Mouse (Mus musculus): ENCODE results near the gene Lin7b. TPM values are rescaled to one million over a fixed set of nuclear protein-coding genes. Genes with fewer than 3 reads are reported as not detected.

The Lin7b gene
- polyA plus RNA-seq, 1 experiment from 2014 or later = not detected

DNA sequence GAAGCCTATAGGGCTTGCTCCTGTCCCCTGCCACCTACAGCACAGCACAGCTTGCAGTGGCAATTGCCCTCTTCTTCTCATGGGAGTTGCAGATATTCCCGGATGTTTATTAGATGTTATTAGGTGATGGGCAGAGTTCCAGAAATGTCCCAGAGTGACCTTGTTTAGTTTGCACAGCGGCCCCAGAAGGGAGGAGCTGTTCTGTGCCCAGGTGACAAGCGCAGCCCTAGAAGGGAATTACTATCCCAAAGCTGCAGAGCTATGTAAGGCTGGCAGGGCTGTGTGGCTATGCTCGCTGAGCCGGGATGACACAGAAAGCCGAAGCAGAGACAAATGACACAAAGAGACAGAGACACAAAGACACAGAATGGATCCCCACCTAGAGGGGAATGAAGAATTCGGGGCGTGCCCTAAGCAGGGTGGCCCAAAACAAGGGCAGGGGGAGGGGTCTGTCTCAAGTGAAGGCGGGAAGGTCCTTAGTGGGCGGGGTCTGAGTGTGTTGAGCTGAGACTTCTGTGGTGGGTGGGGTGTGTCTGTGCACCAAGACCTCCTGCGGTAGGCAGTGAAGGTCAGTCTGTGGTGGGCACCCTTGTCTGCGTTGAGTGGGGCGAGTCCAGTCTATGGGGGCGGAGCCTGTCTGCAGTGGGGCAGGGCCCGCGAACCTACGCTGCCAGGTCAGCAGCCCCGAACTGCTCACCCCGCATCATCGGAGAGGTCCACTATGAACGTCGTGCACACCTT, 37.5 kb downstream of the Lin7b start:
- ATAC-seq (ENCODE audit: low read depth) = peak; percentile 27; the same call in 1 of the 2 replicates
- H3K4me2 ChIP-seq (ENCODE audit: low read depth, low read length) = peak overlapping the region; percentile 71
- H3K9me3 ChIP-seq (replicated peaks; ENCODE audit: control insufficient read depth, low read length) = no peaks in the 10 kb centered on the region
- H3K27me3 ChIP-seq (ENCODE audit: control insufficient read depth, insufficient read depth, low read depth, low read length) = peaks cover 43% of the 10 kb centered on the region
- no peak overlapping the region for H3K27ac ChIP-seq (ENCODE audit: low read length)
- no peaks in the 10 kb centered on the region for H3K36me3 ChIP-seq (ENCODE audit: control insufficient read depth, insufficient read depth)
- 6% methylated on average over 22 of the region's 22 CpGs for WGBS (ENCODE audit: insufficient replicate concordance)
- H3K4me1 ChIP-seq (ENCODE audit: control insufficient read depth, low read depth, low read length) = peaks cover 10% of the 10 kb centered on the region
- peak overlapping the region; percentile 61 for H3K4me3 ChIP-seq (ENCODE audit: low read depth, low read length)
- peak overlapping the region; percentile 52 for H3K9ac ChIP-seq (ENCODE audit: low read depth, low read length)

DNA sequence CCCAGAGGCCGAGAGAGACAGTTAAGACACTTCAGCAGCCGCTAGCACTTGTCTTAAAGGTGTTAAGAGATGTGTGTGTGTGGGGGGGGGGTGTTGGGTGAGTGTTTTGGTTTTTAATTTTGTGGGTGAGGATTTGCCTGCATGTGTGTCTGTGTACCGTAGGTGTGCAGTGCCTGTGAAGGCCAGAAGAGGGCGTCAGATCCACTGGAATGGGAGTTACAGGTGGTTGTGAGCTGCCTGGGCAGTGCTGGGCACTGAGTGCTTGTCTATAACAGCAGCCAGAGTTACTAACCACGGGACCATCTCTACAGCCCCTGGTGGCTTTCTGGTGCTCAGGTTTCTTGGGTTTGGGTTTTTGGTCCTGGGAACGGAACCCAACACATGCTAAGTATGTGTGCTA, 38.9 kb downstream of the Lin7b start:
- no peak overlapping the region for H3K4me3 ChIP-seq (ENCODE audit: low read depth, low read length)
- no peaks in the 10 kb centered on the region for H3K36me3 ChIP-seq (ENCODE audit: control insufficient read depth, insufficient read depth)
- no peak overlapping the region for H3K4me2 ChIP-seq (ENCODE audit: low read depth, low read length)
- 67% methylated on average over 6 of the region's 6 CpGs for WGBS (ENCODE audit: insufficient replicate concordance)
- peaks cover 33% of the 10 kb centered on the region for H3K27me3 ChIP-seq (ENCODE audit: control insufficient read depth, insufficient read depth, low read depth, low read length)
- ATAC-seq (ENCODE audit: low read depth) = no peak
- H3K9ac ChIP-seq (ENCODE audit: low read depth, low read length) = no peak overlapping the region
- H3K27ac ChIP-seq (ENCODE audit: low read length) = no peak overlapping the region
- H3K4me1 ChIP-seq (ENCODE audit: control insufficient read depth, low read depth, low read length) = peaks cover 10% of the 10 kb centered on the region
- H3K9me3 ChIP-seq (replicated peaks; ENCODE audit: control insufficient read depth, low read length) = no peaks in the 10 kb centered on the region

DNA sequence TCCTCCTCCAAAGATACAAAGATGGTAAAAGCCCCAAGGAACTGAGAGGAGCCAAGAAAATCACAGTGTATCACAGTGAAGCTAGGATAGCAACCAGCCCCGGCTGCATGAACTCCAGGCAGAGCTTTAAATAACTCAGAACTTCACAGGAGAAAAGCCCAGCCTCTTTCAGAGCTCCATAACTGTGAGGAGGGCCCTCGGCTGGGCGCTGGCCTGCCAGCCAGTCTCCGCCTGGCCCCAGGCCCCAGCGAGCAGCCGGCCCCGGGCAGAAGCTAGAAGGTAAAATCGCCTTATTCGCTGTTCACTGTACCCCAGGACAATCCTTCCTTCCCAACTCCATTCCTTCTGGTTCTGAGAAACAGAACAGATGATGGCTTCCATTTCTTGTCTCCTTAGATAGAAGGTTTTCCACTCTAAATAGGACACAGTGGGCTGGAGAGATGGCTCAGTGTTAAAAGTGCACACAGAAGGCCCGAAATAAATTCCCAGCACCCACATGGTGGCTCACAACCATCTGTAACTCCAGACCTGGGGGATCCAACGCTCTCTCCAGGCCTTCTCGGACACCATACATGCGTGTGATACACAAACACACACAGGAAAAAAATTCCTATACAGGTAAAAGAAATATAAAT, 41.4 kb downstream of the Lin7b start:
- Histone ChIP-seq H3K4me1 (ENCODE audit: control insufficient read depth, low read depth, low read length) (peaks cover 10% of the 10 kb centered on the region), H3K9me3 (replicated peaks; ENCODE audit: control insufficient read depth, low read length) (no peaks in the 10 kb centered on the region; the same call in 1 of the 2 replicates), H3K36me3 (ENCODE audit: control insufficient read depth, insufficient read depth) (no peaks in the 10 kb centered on the region), H3K27me3 (ENCODE audit: control insufficient read depth, insufficient read depth, low read depth, low read length) (peaks cover 18% of the 10 kb centered on the region), H3K4me2 (ENCODE audit: low read depth, low read length) (no peak overlapping the region), H3K27ac (ENCODE audit: low read length) (no peak overlapping the region), H3K9ac (ENCODE audit: low read depth, low read length) (no peak overlapping the region), H3K4me3 (ENCODE audit: low read depth, low read length) (no peak overlapping the region)
- 69% methylated on average over 13 of the region's 13 CpGs for WGBS (ENCODE audit: insufficient replicate concordance)
- no peak for ATAC-seq (ENCODE audit: low read depth)

DNA sequence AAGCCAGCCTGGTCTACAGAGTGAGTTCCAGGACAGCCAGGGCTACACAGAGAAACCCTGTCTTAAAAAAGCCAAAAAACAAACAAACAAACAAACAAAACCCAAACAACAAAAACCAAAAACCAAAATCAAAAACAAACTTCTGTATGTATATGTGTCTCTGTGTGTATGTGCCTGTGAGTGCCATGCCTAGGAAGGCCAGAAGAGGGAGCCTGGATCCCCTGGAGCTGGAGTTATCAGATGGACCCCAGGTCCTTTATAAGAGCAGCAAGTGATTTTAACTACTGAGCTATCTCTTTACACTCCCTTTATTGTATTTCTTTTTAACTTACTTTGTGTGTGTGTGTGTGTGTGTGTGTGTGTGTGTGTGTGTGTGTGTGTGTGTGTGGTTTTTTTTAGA, 44.6 kb downstream of the Lin7b start:
- H3K27ac ChIP-seq (ENCODE audit: low read length) = no peak overlapping the region
- H3K9me3 ChIP-seq (replicated peaks; ENCODE audit: control insufficient read depth, low read length) = no peaks in the 10 kb centered on the region; the same call in 1 of the 2 replicates
- H3K9ac ChIP-seq (ENCODE audit: low read depth, low read length) = no peak overlapping the region
- no peaks in the 10 kb centered on the region for H3K36me3 ChIP-seq (ENCODE audit: control insufficient read depth, insufficient read depth)
- no peaks in the 10 kb centered on the region for H3K4me1 ChIP-seq (ENCODE audit: control insufficient read depth, low read depth, low read length)
- H3K27me3 ChIP-seq (ENCODE audit: control insufficient read depth, insufficient read depth, low read depth, low read length) = no peaks in the 10 kb centered on the region
- no peak overlapping the region for H3K4me2 ChIP-seq (ENCODE audit: low read depth, low read length)
- ATAC-seq (ENCODE audit: low read depth) = no peak
- H3K4me3 ChIP-seq (ENCODE audit: low read depth, low read length) = no peak overlapping the region

DNA sequence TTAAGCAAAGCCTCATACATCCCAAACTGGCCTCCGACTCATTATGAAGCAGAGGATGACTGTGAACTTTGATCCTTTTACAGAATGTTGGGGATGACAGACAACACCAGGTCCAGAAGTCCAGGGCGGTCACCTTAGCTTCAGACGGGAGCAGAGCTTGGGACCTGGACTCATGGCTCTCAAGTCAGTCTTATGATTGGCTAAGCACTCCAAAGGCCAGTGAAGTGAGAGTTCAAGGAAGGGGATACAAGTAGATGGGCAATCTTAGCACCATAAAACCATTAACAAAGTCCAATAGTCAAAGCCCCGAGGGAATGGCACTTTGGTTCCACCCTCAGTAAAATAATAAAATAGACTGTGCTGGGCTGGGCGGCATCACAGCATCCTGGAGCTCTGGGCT, 47.3 kb downstream of the Lin7b start:
- ATAC-seq (ENCODE audit: low read depth) = no peak
- H3K36me3 ChIP-seq (ENCODE audit: control insufficient read depth, insufficient read depth) = no peaks in the 10 kb centered on the region
- H3K27me3 ChIP-seq (ENCODE audit: control insufficient read depth, insufficient read depth, low read depth, low read length) = no peaks in the 10 kb centered on the region
- no peak overlapping the region for H3K4me3 ChIP-seq (ENCODE audit: low read depth, low read length)
- H3K9ac ChIP-seq (ENCODE audit: low read depth, low read length) = no peak overlapping the region
- no peaks in the 10 kb centered on the region; the same call in 1 of the 2 replicates for H3K9me3 ChIP-seq (replicated peaks; ENCODE audit: control insufficient read depth, low read length)
- WGBS (ENCODE audit: insufficient replicate concordance) = 67% methylated on average over 5 of the region's 5 CpGs
- no peak overlapping the region for H3K27ac ChIP-seq (ENCODE audit: low read length)
- H3K4me1 ChIP-seq (ENCODE audit: control insufficient read depth, low read depth, low read length) = no peaks in the 10 kb centered on the region
- H3K4me2 ChIP-seq (ENCODE audit: low read depth, low read length) = no peak overlapping the region

DNA sequence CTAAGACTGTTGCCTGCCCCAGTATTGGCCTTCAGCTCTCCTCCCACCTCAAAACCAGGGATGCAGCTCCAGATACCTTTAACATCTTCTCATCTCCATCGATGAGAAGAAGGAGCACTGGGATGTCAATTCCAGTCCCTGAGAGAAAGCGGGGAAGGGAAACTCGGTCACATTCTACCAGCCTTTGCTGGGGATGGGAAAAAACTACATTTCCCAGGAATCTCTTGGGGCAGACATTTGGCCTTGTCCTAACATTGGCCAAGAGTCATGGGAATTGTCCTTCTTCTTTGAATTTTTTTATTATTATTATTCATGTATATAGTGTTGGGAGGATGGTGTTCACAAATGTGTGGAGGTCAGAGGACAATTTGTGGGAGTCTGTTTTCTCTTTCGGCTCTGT, 48.1 kb downstream of the Lin7b start:
- no peak overlapping the region for H3K4me2 ChIP-seq (ENCODE audit: low read depth, low read length)
- H3K36me3 ChIP-seq (ENCODE audit: control insufficient read depth, insufficient read depth) = no peaks in the 10 kb centered on the region
- no peak for ATAC-seq (ENCODE audit: low read depth)
- no peaks in the 10 kb centered on the region for H3K4me1 ChIP-seq (ENCODE audit: control insufficient read depth, low read depth, low read length)
- H3K4me3 ChIP-seq (ENCODE audit: low read depth, low read length) = no peak overlapping the region
- 81% methylated on average over 4 of the region's 4 CpGs for WGBS (ENCODE audit: insufficient replicate concordance)
- no peak overlapping the region for H3K9ac ChIP-seq (ENCODE audit: low read depth, low read length)
- H3K27me3 ChIP-seq (ENCODE audit: control insufficient read depth, insufficient read depth, low read depth, low read length) = no peaks in the 10 kb centered on the region
- no peaks in the 10 kb centered on the region; the same call in 1 of the 2 replicates for H3K9me3 ChIP-seq (replicated peaks; ENCODE audit: control insufficient read depth, low read length)
- no peak overlapping the region for H3K27ac ChIP-seq (ENCODE audit: low read length)

Other genes with a start within 250 kb of the Lin7b start
- gene Rps11, start 246.1 kb downstream of the Lin7b start, polyA plus RNA-seq (2015; fragmentation: Nextera tagmentation; extraction: Ambion mirVana) = 646 and 744 TPM in 2 replicates
- gene Rpl13a, start 241.8 kb downstream of the Lin7b start, polyA plus RNA-seq (2015; fragmentation: Nextera tagmentation; extraction: Ambion mirVana) = 558 and 645 TPM in 2 replicates
- gene Gm45713, start 234.4 kb downstream of the Lin7b start, polyA plus RNA-seq (2015; fragmentation: Nextera tagmentation; extraction: Ambion mirVana) = 0.12 TPM in 1 of 2 replicates, not detected in the other
- 3.0 and 3.1 TPM in 2 replicates for gene Flt3l, start 234.2 kb downstream of the Lin7b start, polyA plus RNA-seq (2015; fragmentation: Nextera tagmentation; extraction: Ambion mirVana)
- gene Pih1d1, start 216.3 kb downstream of the Lin7b start, polyA plus RNA-seq (2015; fragmentation: Nextera tagmentation; extraction: Ambion mirVana) = 42.3 and 42.8 TPM in 2 replicates
- 30.0 and 30.3 TPM in 2 replicates for gene Aldh16a1, start 216.0 kb downstream of the Lin7b start, polyA plus RNA-seq (2015; fragmentation: Nextera tagmentation; extraction: Ambion mirVana)
- gene Slc17a7, start 206.6 kb downstream of the Lin7b start, polyA plus RNA-seq (2015; fragmentation: Nextera tagmentation; extraction: Ambion mirVana) = not detected in 2 replicates
- not detected in 2 replicates for gene Gfy, start 191.0 kb downstream of the Lin7b start, polyA plus RNA-seq (2015; fragmentation: Nextera tagmentation; extraction: Ambion mirVana)
- not detected in 2 replicates for gene Pth2, start 189.6 kb downstream of the Lin7b start, polyA plus RNA-seq (2015; fragmentation: Nextera tagmentation; extraction: Ambion mirVana)
- 0.05 TPM in 1 of 2 replicates, not detected in the other for gene Ccdc155, start 165.7 kb downstream of the Lin7b start, polyA plus RNA-seq (2015; fragmentation: Nextera tagmentation; extraction: Ambion mirVana)
- 1.5 and 2.2 TPM in 2 replicates for gene Dkkl1, start 158.4 kb downstream of the Lin7b start, polyA plus RNA-seq (2015; fragmentation: Nextera tagmentation; extraction: Ambion mirVana)
- 5.0 and 6.5 TPM in 2 replicates for gene Tead2, start 154.8 kb downstream of the Lin7b start, polyA plus RNA-seq (2015; fragmentation: Nextera tagmentation; extraction: Ambion mirVana)
- 16.4 and 19.3 TPM in 2 replicates for gene Cd37, start 131.5 kb downstream of the Lin7b start, polyA plus RNA-seq (2015; fragmentation: Nextera tagmentation; extraction: Ambion mirVana)
- not detected in 2 replicates for gene Slc6a16, start 129.5 kb downstream of the Lin7b start, polyA plus RNA-seq (2015; fragmentation: Nextera tagmentation; extraction: Ambion mirVana)
- gene Slc6a21, start 93.1 kb downstream of the Lin7b start, polyA plus RNA-seq (2015; fragmentation: Nextera tagmentation; extraction: Ambion mirVana) = not detected in 2 replicates
- gene Trpm4, start 36.8 kb downstream of the Lin7b start, polyA plus RNA-seq (2015; fragmentation: Nextera tagmentation; extraction: Ambion mirVana) = 0.85 and 1.7 TPM in 2 replicates
- gene Hrc, start 35.3 kb downstream of the Lin7b start, polyA plus RNA-seq (2015; fragmentation: Nextera tagmentation; extraction: Ambion mirVana) = 0.39 and 0.60 TPM in 2 replicates
- 0.15 and 0.19 TPM in 2 replicates for gene Ppfia3, start 3.6 kb downstream of the Lin7b start, polyA plus RNA-seq (2015; fragmentation: Nextera tagmentation; extraction: Ambion mirVana)
- 64.2 and 70.1 TPM in 2 replicates for gene Snrnp70, start 25.2 kb upstream of the Lin7b start, polyA plus RNA-seq (2015; fragmentation: Nextera tagmentation; extraction: Ambion mirVana)
- not detected in 2 replicates for gene Kcna7, start 35.1 kb upstream of the Lin7b start, polyA plus RNA-seq (2015; fragmentation: Nextera tagmentation; extraction: Ambion mirVana)
- 0.09 and 0.26 TPM in 2 replicates for gene Ntf5, start 43.1 kb upstream of the Lin7b start, polyA plus RNA-seq (2015; fragmentation: Nextera tagmentation; extraction: Ambion mirVana)
- not detected in 2 replicates for gene Lhb, start 50.2 kb upstream of the Lin7b start, polyA plus RNA-seq (2015; fragmentation: Nextera tagmentation; extraction: Ambion mirVana)
- gene Gys1, start 64.3 kb upstream of the Lin7b start, polyA plus RNA-seq (2015; fragmentation: Nextera tagmentation; extraction: Ambion mirVana) = 7.6 and 8.9 TPM in 2 replicates
- gene Ruvbl2, start 67.5 kb upstream of the Lin7b start, polyA plus RNA-seq (2015; fragmentation: Nextera tagmentation; extraction: Ambion mirVana) = 58.8 and 59.4 TPM in 2 replicates
- 6,125 and 6,166 TPM in 2 replicates for gene Ftl1, start 89.3 kb upstream of the Lin7b start, polyA plus RNA-seq (2015; fragmentation: Nextera tagmentation; extraction: Ambion mirVana)
- gene Bax, start 96.3 kb upstream of the Lin7b start, polyA plus RNA-seq (2015; fragmentation: Nextera tagmentation; extraction: Ambion mirVana) = 63.3 and 63.4 TPM in 2 replicates
- 0.41 and 0.75 TPM in 2 replicates for gene Tulp2, start 111.3 kb upstream of the Lin7b start, polyA plus RNA-seq (2015; fragmentation: Nextera tagmentation; extraction: Ambion mirVana)
- gene Gm45808, start 116.2 kb upstream of the Lin7b start, polyA plus RNA-seq (2015; fragmentation: Nextera tagmentation; extraction: Ambion mirVana) = not detected in 2 replicates
- 2.5 and 3.3 TPM in 2 replicates for gene Dhdh, start 118.2 kb upstream of the Lin7b start, polyA plus RNA-seq (2015; fragmentation: Nextera tagmentation; extraction: Ambion mirVana)
- 122 and 124 TPM in 2 replicates for gene Nucb1, start 139.8 kb upstream of the Lin7b start, polyA plus RNA-seq (2015; fragmentation: Nextera tagmentation; extraction: Ambion mirVana)
- 293 and 328 TPM in 2 replicates for gene Ppp1r15a, start 155.7 kb upstream of the Lin7b start, polyA plus RNA-seq (2015; fragmentation: Nextera tagmentation; extraction: Ambion mirVana)
- gene Plekha4, start 155.7 kb upstream of the Lin7b start, polyA plus RNA-seq (2015; fragmentation: Nextera tagmentation; extraction: Ambion mirVana) = 0.47 and 0.78 TPM in 2 replicates
- 1.3 and 1.8 TPM in 2 replicates for gene Hsd17b14, start 184.3 kb upstream of the Lin7b start, polyA plus RNA-seq (2015; fragmentation: Nextera tagmentation; extraction: Ambion mirVana)
- gene Bcat2, start 199.6 kb upstream of the Lin7b start, polyA plus RNA-seq (2015; fragmentation: Nextera tagmentation; extraction: Ambion mirVana) = 44.0 and 44.6 TPM in 2 replicates
- not detected in 2 replicates for gene Fgf21, start 244.9 kb upstream of the Lin7b start, polyA plus RNA-seq (2015; fragmentation: Nextera tagmentation; extraction: Ambion mirVana)
- not detected in 2 replicates for gene Fut1, start 246.7 kb upstream of the Lin7b start, polyA plus RNA-seq (2015; fragmentation: Nextera tagmentation; extraction: Ambion mirVana)